Mouse (Mus musculus) c-Kit-positive CD71-positive TER-119-positive erythroid progenitor cells, embryonic 14.5 days (primary cell): ENCODE results near the gene Dnajc5.

Experiments
- DNase-seq: peaks from one replicate; pipeline ENCODE4 v3.0.0-alpha.2; 2013; ENCODE audit warnings: low spot score

Gene Dnajc5

GRCm38 (mm10) chr2:181572921-181573920, 52.9 kb downstream of the Dnajc5 start:
- DNase-seq = no peak

GRCm38 (mm10) chr2:181573961-181574360, 53.7 kb downstream of the Dnajc5 start:
- DNase-seq = no peak

- no peak for DNase-seq
Measured at GRCm38 (mm10) chr2:181574921-181575545, 54.7 kb downstream of the Dnajc5 start.

GRCm38 (mm10) chr2:181576613-181577012, 56.3 kb downstream of the Dnajc5 start:
- no peak for DNase-seq

- DNase-seq = no peak
Measured at GRCm38 (mm10) chr2:181577126-181577525, 56.8 kb downstream of the Dnajc5 start.

- DNase-seq = no peak
Measured at GRCm38 (mm10) chr2:181577981-181578581, 57.8 kb downstream of the Dnajc5 start.

GRCm38 (mm10) chr2:181578790-181579618, 58.7 kb downstream of the Dnajc5 start:
- DNase-seq = no peak

GRCm38 (mm10) chr2:181579681-181580080, 59.4 kb downstream of the Dnajc5 start:
- no peak for DNase-seq

- DNase-seq = no peak
Measured at GRCm38 (mm10) chr2:181580131-181580772, 60.0 kb downstream of the Dnajc5 start.

GRCm38 (mm10) chr2:181581016-181581401, 60.7 kb downstream of the Dnajc5 start:
- DNase-seq = peak; percentile 89

- DNase-seq = peak; percentile 77
Measured at GRCm38 (mm10) chr2:181581402-181582120, 61.3 kb downstream of the Dnajc5 start.

- no peak for DNase-seq
Measured at GRCm38 (mm10) chr2:181582358-181582757, 62.1 kb downstream of the Dnajc5 start.

- no peak for DNase-seq
Measured at GRCm38 (mm10) chr2:181582939-181583338, 62.7 kb downstream of the Dnajc5 start.

GRCm38 (mm10) chr2:181583460-181584257, 63.4 kb downstream of the Dnajc5 start:
- no peak for DNase-seq

- DNase-seq = no peak
Measured at GRCm38 (mm10) chr2:181584411-181584942, 64.2 kb downstream of the Dnajc5 start, which contains the start of gene Uckl1. Gene Uckl1, minus strand, starts transcription at chr2:181584892.

- no peak for DNase-seq
Measured at GRCm38 (mm10) chr2:181585506-181585905, 65.2 kb downstream of the Dnajc5 start.

- DNase-seq = no peak
Measured at GRCm38 (mm10) chr2:181586124-181586523, 65.8 kb downstream of the Dnajc5 start.

- DNase-seq = no peak
Measured at GRCm38 (mm10) chr2:181587796-181588195, 67.5 kb downstream of the Dnajc5 start.

- DNase-seq = no peak
Measured at GRCm38 (mm10) chr2:181588229-181588780, 68.0 kb downstream of the Dnajc5 start.
